Mouse (Mus musculus) myocyte (in vitro differentiated cells): Measurements from ENCODE around the gene Retnla. TPM values are rescaled to one million over a fixed set of nuclear protein-coding genes. Genes with fewer than 3 reads are reported as not detected.

ENCODE experiments used
- H3K27me3 ChIP-seq: one replicate; pipeline ENCODE4 v1.6.1; 2011; ENCODE audit not compliant: control insufficient read depth, insufficient read depth, insufficient read length
- H3K36me3 ChIP-seq: one replicate; pipeline ENCODE4 v1.6.1; 2011; ENCODE audit not compliant: control insufficient read depth, insufficient read depth
- H3K4me2 ChIP-seq: one replicate; pipeline ENCODE4 v1.6.1; 2011; ENCODE audit warnings: low read depth, control low read depth
- H3K4me3 ChIP-seq: one replicate; pipeline ENCODE4 v1.5.1; 2011; ENCODE audit warnings: mild to moderate bottlenecking, control low read depth, moderate library complexity
- H3K79me2 ChIP-seq: one replicate; pipeline ENCODE4 v1.6.1; 2011; ENCODE audit not compliant: control insufficient read depth, insufficient read depth
- H3ac ChIP-seq: one replicate; pipeline ENCODE4 v1.6.1; 2011; ENCODE audit not compliant: control insufficient read depth, insufficient read length
- CEBPB ChIP-seq: IDR thresholded peaks from 2 replicates; pipeline ENCODE4 v1.6.1; 2011; ENCODE audit warnings: mild to moderate bottlenecking, moderate library complexity; ENCODE audit not compliant: poor library complexity, insufficient read depth, severe bottlenecking
- E2F4 ChIP-seq: IDR thresholded peaks from one replicate; pipeline ENCODE4 v1.6.1; 2011; ENCODE audit warnings: mild to moderate bottlenecking, control low read depth, moderate library complexity; ENCODE audit not compliant: insufficient read depth
- MAX ChIP-seq: IDR thresholded peaks from one replicate; pipeline ENCODE4 v1.6.1; 2011; ENCODE audit warnings: low read depth, mild to moderate bottlenecking, control low read depth
- MYOD1 ChIP-seq, 3 experiments: IDR thresholded peaks; one replicate each; pipeline ENCODE4 v1.6.1; 2011; ENCODE audit warnings: control low read depth in 2 of 3, low read depth in 2 of 3, mild to moderate bottlenecking in 2 of 3, moderate library complexity in 1 of 3; ENCODE audit not compliant: insufficient read length in 2 of 3, control insufficient read depth in 1 of 3
- MYOG ChIP-seq, 3 experiments: IDR thresholded peaks; one replicate each; pipeline ENCODE4 v1.6.1; 2011; ENCODE audit warnings: control low read depth in 2 of 3, low read depth in 2 of 3, mild to moderate bottlenecking in 2 of 3; ENCODE audit not compliant: insufficient read length in 2 of 3, control insufficient read depth in 1 of 3, insufficient read depth in 1 of 3
- POLR2A ChIP-seq: IDR thresholded peaks from one replicate; pipeline ENCODE4 v1.6.1; 2011; ENCODE audit warnings: low read depth, mild to moderate bottlenecking, control low read depth, moderate library complexity; ENCODE audit not compliant: insufficient read length
- POLR2AphosphoS2 ChIP-seq: IDR thresholded peaks from one replicate; pipeline ENCODE4 v1.6.1; 2011; ENCODE audit warnings: low read depth, control low read depth; ENCODE audit not compliant: insufficient read length
- REST ChIP-seq: IDR thresholded peaks from one replicate; pipeline ENCODE4 v1.6.1; 2011; ENCODE audit warnings: mild to moderate bottlenecking, control low read depth, moderate library complexity; ENCODE audit not compliant: insufficient read depth, insufficient read length
- SRF ChIP-seq: IDR thresholded peaks from one replicate; pipeline ENCODE4 v1.6.1; 2011; ENCODE audit warnings: low read depth; ENCODE audit not compliant: control insufficient read depth, insufficient read length
- TCF12 ChIP-seq: IDR thresholded peaks from one replicate; pipeline ENCODE4 v1.6.1; 2011; ENCODE audit warnings: mild to moderate bottlenecking, control low read depth; ENCODE audit not compliant: poor library complexity, insufficient read depth, severe bottlenecking
- TCF3 ChIP-seq: IDR thresholded peaks from one replicate; pipeline ENCODE4 v1.6.1; 2011; ENCODE audit warnings: low read depth, control low read depth; ENCODE audit not compliant: insufficient read length
- USF1 ChIP-seq: IDR thresholded peaks from one replicate; pipeline ENCODE4 v1.6.1; 2011; ENCODE audit warnings: low read depth, mild to moderate bottlenecking, control low read depth, moderate library complexity
- polyA plus RNA-seq: library from polyadenylated mRNA; unstranded; fragments of >200 nt; fragmentation: generic; extraction: Trizol; gene quantifications from one replicate; pipeline ENCODE4 v1.2.1, GENCODE M21; 2012; ENCODE audit warnings: missing spikeins

Gene Retnla
- polyA plus RNA-seq: not detected

- H3K79me2 ChIP-seq: no peaks in the 10 kb centered on the region
- no peaks in the 10 kb centered on the region for H3K36me3 ChIP-seq
- no peak within 1 kb of the TSS for H3K4me3 ChIP-seq
- H3ac ChIP-seq: no peak within 1 kb of the TSS
- no peaks in the 10 kb centered on the region for H3K27me3 ChIP-seq
- no peak within 1 kb of the TSS for H3K4me2 ChIP-seq
- TF ChIP-seq SRF: no peak
Measured at GRCm38 (mm10) chr16:48842266-48842665, at the start of gene Retnla. TSS of gene Retnla (plus strand) at chr16:48842551.

DNA sequence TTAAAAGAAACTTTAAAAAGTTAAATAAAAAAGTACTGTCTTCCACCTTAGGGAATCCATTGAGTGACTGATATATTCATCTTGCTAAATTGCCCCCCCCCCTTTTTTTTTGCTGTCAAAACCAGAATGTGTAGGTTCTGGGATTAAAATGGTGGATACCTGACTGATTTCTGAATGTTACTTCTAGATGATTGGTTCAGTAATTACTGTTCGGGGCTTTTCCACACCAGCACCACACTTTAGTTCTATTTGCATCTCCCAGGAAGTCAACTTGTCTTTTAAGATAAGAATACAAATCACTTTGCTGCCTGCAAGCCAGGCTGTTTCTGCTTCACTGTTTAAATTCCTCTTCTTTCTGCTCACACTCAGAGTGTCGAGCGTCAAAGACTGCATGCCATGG lies 44.1 kb upstream of the Retnla start:
- Histone ChIP-seq H3K36me3 (no peaks in the 10 kb centered on the region), H3K27me3 (no peaks in the 10 kb centered on the region), H3ac (no peak overlapping the region), H3K4me2 (no peak overlapping the region), H3K79me2 (no peaks in the 10 kb centered on the region), H3K4me3 (no peak overlapping the region)
- TF ChIP-seq POLR2AphosphoS2 (no peak), CEBPB (no peak), SRF (no peak), E2F4 (no peak), REST (no peak), MYOG (IDR thresholded peaks at IDR 0.05; ENCODE audit: control insufficient read depth in 1 of 3, insufficient read depth in 1 of 3, insufficient read length in 2 of 3, low read depth in 2 of 3) (no peak), USF1 (no peak), POLR2A (no peak), MYOD1 (IDR thresholded peaks at IDR 0.05; ENCODE audit: control insufficient read depth in 1 of 3, insufficient read length in 2 of 3, low read depth in 2 of 3) (no peak), MAX (no peak), TCF3 (no peak), TCF12 (no peak)

DNA sequence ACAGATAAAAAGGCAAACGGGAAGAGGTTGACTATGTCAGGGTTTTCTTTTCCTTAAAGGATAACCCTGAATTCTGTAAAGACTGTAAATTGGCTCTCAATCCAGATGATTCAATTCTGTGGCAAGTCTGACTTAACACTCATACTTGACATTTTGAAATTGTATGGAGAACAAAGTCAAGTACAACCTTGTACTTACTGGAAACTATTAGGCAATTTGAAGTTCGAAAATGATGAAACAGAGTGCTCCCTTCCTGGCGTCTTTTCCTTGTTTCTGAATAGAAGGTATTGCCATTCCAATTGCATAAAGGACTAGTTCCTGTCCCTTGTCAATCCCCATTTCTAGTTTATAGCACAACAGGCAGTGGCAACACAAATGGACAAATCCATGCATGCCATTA lies 42.9 kb upstream of the Retnla start:
- Histone ChIP-seq H3K79me2 (no peaks in the 10 kb centered on the region), H3ac (no peak overlapping the region), H3K4me2 (no peak overlapping the region), H3K36me3 (no peaks in the 10 kb centered on the region), H3K4me3 (no peak overlapping the region), H3K27me3 (no peaks in the 10 kb centered on the region)
- TF ChIP-seq POLR2AphosphoS2 (no peak), SRF (no peak), MYOD1 (IDR thresholded peaks at IDR 0.05; ENCODE audit: control insufficient read depth in 1 of 3, insufficient read length in 2 of 3, low read depth in 2 of 3) (no peak), TCF12 (no peak), POLR2A (no peak), MAX (no peak), TCF3 (no peak), MYOG (IDR thresholded peaks at IDR 0.05; ENCODE audit: control insufficient read depth in 1 of 3, insufficient read depth in 1 of 3, insufficient read length in 2 of 3, low read depth in 2 of 3) (no peak), USF1 (no peak), CEBPB (no peak), E2F4 (no peak), REST (no peak)

DNA sequence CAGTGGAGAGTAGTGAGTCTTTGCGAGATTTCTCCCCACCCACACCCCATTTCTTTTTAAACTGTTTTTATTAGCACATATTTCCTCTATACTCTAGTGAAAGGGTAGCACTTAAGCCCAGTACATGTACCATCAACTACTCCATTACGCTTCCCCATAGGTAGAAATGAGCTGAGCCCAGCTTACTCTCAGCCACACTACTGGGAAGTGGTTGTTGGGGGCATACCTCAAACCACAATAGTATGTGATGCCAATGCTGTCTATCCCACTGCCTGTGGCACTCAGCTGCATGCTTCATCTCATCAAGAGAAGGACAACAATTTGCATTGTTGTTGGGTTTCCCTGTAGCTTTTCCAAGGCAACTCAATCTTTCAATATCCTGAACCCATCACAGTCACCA lies 41.4 kb upstream of the Retnla start:
- H3K27me3 ChIP-seq: no peaks in the 10 kb centered on the region
- H3K4me3 ChIP-seq: no peak overlapping the region
- H3ac ChIP-seq: no peak overlapping the region
- no peak overlapping the region for H3K4me2 ChIP-seq
- TF ChIP-seq TCF12 (no peak), TCF3 (no peak), USF1 (no peak), REST (no peak)
- H3K36me3 ChIP-seq: no peaks in the 10 kb centered on the region
- H3K79me2 ChIP-seq: no peaks in the 10 kb centered on the region

DNA sequence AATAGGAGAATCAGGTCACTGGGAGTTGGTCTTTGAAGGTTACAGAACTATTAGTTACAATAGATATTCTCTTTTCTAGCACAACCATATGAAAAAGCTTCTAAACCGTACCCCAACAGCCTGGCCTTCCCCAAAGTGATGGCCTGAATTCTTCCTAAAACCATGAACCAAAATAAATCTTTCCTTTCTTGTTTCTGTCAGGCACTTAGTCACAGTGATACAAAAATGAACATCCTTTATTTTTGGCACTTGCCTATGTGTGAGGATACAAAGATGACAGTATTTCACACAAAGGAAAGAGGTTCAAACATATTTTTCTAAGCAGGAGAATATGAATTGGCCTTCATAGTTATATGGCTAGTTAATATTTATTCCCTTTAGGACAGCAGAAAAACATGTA lies 36.9 kb upstream of the Retnla start:
- Histone ChIP-seq H3K4me3 (no peak overlapping the region), H3K79me2 (no peaks in the 10 kb centered on the region), H3ac (no peak overlapping the region), H3K36me3 (no peaks in the 10 kb centered on the region), H3K27me3 (no peaks in the 10 kb centered on the region), H3K4me2 (no peak overlapping the region)
- TF ChIP-seq POLR2A: no peak
- TF ChIP-seq MYOG (IDR thresholded peaks at IDR 0.05; ENCODE audit: control insufficient read depth in 1 of 3, insufficient read depth in 1 of 3, insufficient read length in 2 of 3, low read depth in 2 of 3): no peak
- no peak for TF ChIP-seq POLR2AphosphoS2
- no peak for TF ChIP-seq MYOD1 (IDR thresholded peaks at IDR 0.05; ENCODE audit: control insufficient read depth in 1 of 3, insufficient read length in 2 of 3, low read depth in 2 of 3)
- TF ChIP-seq TCF3: no peak
- TF ChIP-seq SRF: no peak
- no peak for TF ChIP-seq CEBPB

GRCm38 (mm10) chr16:48806521-48806920 lies 35.8 kb upstream of the Retnla start:
- TF ChIP-seq MYOD1 (IDR thresholded peaks at IDR 0.05; ENCODE audit: control insufficient read depth in 1 of 3, insufficient read length in 2 of 3, low read depth in 2 of 3) (no peak), TCF3 (no peak), CEBPB (no peak), POLR2A (no peak), POLR2AphosphoS2 (no peak), E2F4 (no peak)
- Histone ChIP-seq H3K4me2 (no peak overlapping the region), H3K4me3 (no peak overlapping the region), H3ac (no peak overlapping the region), H3K27me3 (no peaks in the 10 kb centered on the region), H3K79me2 (no peaks in the 10 kb centered on the region), H3K36me3 (no peaks in the 10 kb centered on the region)
